Mouse (Mus musculus): ENCODE results near the gene Syk. TPM values are rescaled to one million over a fixed set of nuclear protein-coding genes. Genes with fewer than 3 reads are reported as not detected.

Gene Syk
- polyA plus RNA-seq, 1 experiment from 2014 or later, result 7.5 TPM

GRCm38 (mm10) chr13:52566188-52566760 is 16.7 kb upstream of the Syk start:
- Histone ChIP-seq H3K9ac (replicated peaks; ENCODE audit: low read length) (no peak overlapping the region), H3K4me2 (replicated peaks; ENCODE audit: low read depth, low read length) (no peak overlapping the region), H3K27me3 (ENCODE audit: insufficient read depth, low read length) (no peaks in the 10 kb centered on the region), H3K36me3 (ENCODE audit: insufficient read depth, low read length) (no peaks in the 10 kb centered on the region), H3K4me1 (ENCODE audit: insufficient read depth, low read length) (peaks cover 8% of the 10 kb centered on the region; the same call in 1 of the 2 replicates), H3K9me3 (ENCODE audit: low read length) (no peaks in the 10 kb centered on the region), H3K4me3 (ENCODE audit: low read length) (no peak overlapping the region), H3K27ac (ENCODE audit: low read length) (no peak overlapping the region)
- no peak for ATAC-seq (ENCODE audit: low FRiP score, low TSS enrichment)
- 90% methylated on average over 9 of the region's 9 CpGs for WGBS

GRCm38 (mm10) chr13:52566777-52567176 is 16.2 kb upstream of the Syk start:
- WGBS, result 60% methylated on average over 7 of the region's 7 CpGs
- no peaks in the 10 kb centered on the region for H3K9me3 ChIP-seq (ENCODE audit: low read length)

GRCm38 (mm10) chr13:52569194-52569769 is 13.7 kb upstream of the Syk start:
- H3K9ac ChIP-seq (replicated peaks; ENCODE audit: low read length), result no peak overlapping the region
- H3K36me3 ChIP-seq (ENCODE audit: insufficient read depth, low read length), result no peaks in the 10 kb centered on the region
- no peaks in the 10 kb centered on the region for H3K27me3 ChIP-seq (ENCODE audit: insufficient read depth, low read length)
- 56% methylated on average over 8 of the region's 8 CpGs for WGBS
- no peak overlapping the region for H3K4me2 ChIP-seq (replicated peaks; ENCODE audit: low read depth, low read length)
- H3K4me3 ChIP-seq (ENCODE audit: low read length), result no peak overlapping the region
- no peak for ATAC-seq (ENCODE audit: low FRiP score, low TSS enrichment)
- no peak overlapping the region for H3K27ac ChIP-seq (ENCODE audit: low read length)
- H3K9me3 ChIP-seq (ENCODE audit: low read length), result no peaks in the 10 kb centered on the region
- 0 out of 2 replicates have a peak, but pooled peaks cover 3% of the 10 kb centered on the region for H3K4me1 ChIP-seq (ENCODE audit: insufficient read depth, low read length)

More at GRCm38 (mm10) chr13:52566777-52567176, 16.2 kb upstream of the Syk start:
- H3K4me1 ChIP-seq (ENCODE audit: insufficient read depth, low read length), result peaks cover 8% of the 10 kb centered on the region; the same call in 1 of the 2 replicates
- H3K4me3 ChIP-seq (ENCODE audit: low read length), result no peak overlapping the region
- H3K4me2 ChIP-seq (replicated peaks; ENCODE audit: low read depth, low read length), result no peak overlapping the region
- H3K36me3 ChIP-seq (ENCODE audit: insufficient read depth, low read length), result no peaks in the 10 kb centered on the region
- no peak for ATAC-seq (ENCODE audit: low FRiP score, low TSS enrichment)
- H3K27ac ChIP-seq (ENCODE audit: low read length), result no peak overlapping the region
- H3K9ac ChIP-seq (replicated peaks; ENCODE audit: low read length), result no peak overlapping the region
- no peaks in the 10 kb centered on the region for H3K27me3 ChIP-seq (ENCODE audit: insufficient read depth, low read length)

- H3K4me1 ChIP-seq (ENCODE audit: insufficient read depth, low read length), result 0 out of 2 replicates have a peak, but pooled peaks cover 3% of the 10 kb centered on the region
- WGBS, result 94% methylated on average over 9 of the region's 9 CpGs
- no peak overlapping the region for H3K27ac ChIP-seq (ENCODE audit: low read length)
- H3K4me3 ChIP-seq (ENCODE audit: low read length), result no peak overlapping the region
- no peak overlapping the region for H3K4me2 ChIP-seq (replicated peaks; ENCODE audit: low read depth, low read length)
- H3K36me3 ChIP-seq (ENCODE audit: insufficient read depth, low read length), result no peaks in the 10 kb centered on the region
- H3K27me3 ChIP-seq (ENCODE audit: insufficient read depth, low read length), result no peaks in the 10 kb centered on the region
- no peak for ATAC-seq (ENCODE audit: low FRiP score, low TSS enrichment)
- H3K9ac ChIP-seq (replicated peaks; ENCODE audit: low read length), result no peak overlapping the region
- H3K9me3 ChIP-seq (ENCODE audit: low read length), result no peaks in the 10 kb centered on the region
Measured at GRCm38 (mm10) chr13:52570276-52570675, 12.7 kb upstream of the Syk start.

GRCm38 (mm10) chr13:52571591-52572384 is 11.2 kb upstream of the Syk start:
- Histone ChIP-seq H3K4me3 (ENCODE audit: low read length) (no peak overlapping the region), H3K9me3 (ENCODE audit: low read length) (no peaks in the 10 kb centered on the region), H3K4me1 (ENCODE audit: insufficient read depth, low read length) (peaks cover 3% of the 10 kb centered on the region; the same call in 1 of the 2 replicates), H3K9ac (replicated peaks; ENCODE audit: low read length) (no peak overlapping the region), H3K27me3 (ENCODE audit: insufficient read depth, low read length) (no peaks in the 10 kb centered on the region), H3K4me2 (replicated peaks; ENCODE audit: low read depth, low read length) (no peak overlapping the region), H3K27ac (ENCODE audit: low read length) (no peak overlapping the region), H3K36me3 (ENCODE audit: insufficient read depth, low read length) (no peaks in the 10 kb centered on the region)
- WGBS, result 75% methylated on average over 11 of the region's 11 CpGs
- no peak for ATAC-seq (ENCODE audit: low FRiP score, low TSS enrichment)

- Histone ChIP-seq H3K4me3 (ENCODE audit: low read length) (no peak overlapping the region), H3K4me2 (replicated peaks; ENCODE audit: low read depth, low read length) (no peak overlapping the region), H3K27me3 (ENCODE audit: insufficient read depth, low read length) (no peaks in the 10 kb centered on the region), H3K9ac (replicated peaks; ENCODE audit: low read length) (no peak overlapping the region), H3K36me3 (ENCODE audit: insufficient read depth, low read length) (no peaks in the 10 kb centered on the region), H3K9me3 (ENCODE audit: low read length) (no peaks in the 10 kb centered on the region), H3K4me1 (ENCODE audit: insufficient read depth, low read length) (peaks cover 12% of the 10 kb centered on the region), H3K27ac (ENCODE audit: low read length) (no peak overlapping the region)
- 66% methylated on average over 9 of the region's 9 CpGs for WGBS
- no peak for ATAC-seq (ENCODE audit: low FRiP score, low TSS enrichment)
Measured at GRCm38 (mm10) chr13:52572451-52573446, 10.2 kb upstream of the Syk start.

- Histone ChIP-seq H3K36me3 (ENCODE audit: insufficient read depth, low read length) (no peaks in the 10 kb centered on the region), H3K4me2 (replicated peaks; ENCODE audit: low read depth, low read length) (no peak overlapping the region), H3K27ac (ENCODE audit: low read length) (no peak overlapping the region), H3K4me3 (ENCODE audit: low read length) (no peak overlapping the region), H3K9me3 (ENCODE audit: low read length) (no peaks in the 10 kb centered on the region), H3K9ac (replicated peaks; ENCODE audit: low read length) (no peak overlapping the region), H3K27me3 (ENCODE audit: insufficient read depth, low read length) (no peaks in the 10 kb centered on the region), H3K4me1 (ENCODE audit: insufficient read depth, low read length) (peaks cover 14% of the 10 kb centered on the region)
- 76% methylated on average over 2 of the region's 2 CpGs for WGBS
- ATAC-seq (ENCODE audit: low FRiP score, low TSS enrichment), result no peak
Measured at GRCm38 (mm10) chr13:52574311-52574710, 8.7 kb upstream of the Syk start.

- Histone ChIP-seq H3K27ac (ENCODE audit: low read length) (no peak overlapping the region), H3K27me3 (ENCODE audit: insufficient read depth, low read length) (no peaks in the 10 kb centered on the region), H3K9ac (replicated peaks; ENCODE audit: low read length) (no peak overlapping the region), H3K4me2 (replicated peaks; ENCODE audit: low read depth, low read length) (no peak overlapping the region), H3K4me3 (ENCODE audit: low read length) (no peak overlapping the region), H3K36me3 (ENCODE audit: insufficient read depth, low read length) (no peaks in the 10 kb centered on the region), H3K9me3 (ENCODE audit: low read length) (no peaks in the 10 kb centered on the region), H3K4me1 (ENCODE audit: insufficient read depth, low read length) (peaks cover 12% of the 10 kb centered on the region)
- 66% methylated on average over 6 of the region's 6 CpGs for WGBS
- ATAC-seq (ENCODE audit: low FRiP score, low TSS enrichment), result no peak
Measured at GRCm38 (mm10) chr13:52575483-52575882, 7.5 kb upstream of the Syk start.

- Histone ChIP-seq H3K36me3 (ENCODE audit: insufficient read depth, low read length) (no peaks in the 10 kb centered on the region), H3K9me3 (ENCODE audit: low read length) (no peaks in the 10 kb centered on the region), H3K9ac (replicated peaks; ENCODE audit: low read length) (no peak overlapping the region), H3K4me3 (ENCODE audit: low read length) (no peak overlapping the region), H3K4me2 (replicated peaks; ENCODE audit: low read depth, low read length) (no peak overlapping the region), H3K4me1 (ENCODE audit: insufficient read depth, low read length) (peaks cover 12% of the 10 kb centered on the region), H3K27ac (ENCODE audit: low read length) (no peak overlapping the region), H3K27me3 (ENCODE audit: insufficient read depth, low read length) (no peaks in the 10 kb centered on the region)
- WGBS, result 46% methylated on average over 7 of the region's 7 CpGs
- ATAC-seq (ENCODE audit: low FRiP score, low TSS enrichment), result no peak
Measured at GRCm38 (mm10) chr13:52576021-52576614, 6.9 kb upstream of the Syk start.
